Mouse (Mus musculus): ENCODE data around the gene Slc8b1. TPM values are rescaled to one million over a fixed set of nuclear protein-coding genes. Genes with fewer than 3 reads are reported as not detected.
A peak's percentile ranks its signal among the peaks of the same experiment; 100 is the strongest.
"Not testable (repeated sequence)": the region's sequence is repeated elsewhere in the genome, so short reads cannot be mapped to it uniquely, and the experiment has no call there.

The Slc8b1 gene
- total RNA-seq, 4 experiments from 2014 or later = 6.0 to 10.7 (median 6.5) TPM

GRCm38 (mm10) chr5:120495703-120496226 is 15.2 kb upstream of the Slc8b1 start:
- DNase-seq (ENCODE audit: low spot score in 2 of 2) = no peak

DNA sequence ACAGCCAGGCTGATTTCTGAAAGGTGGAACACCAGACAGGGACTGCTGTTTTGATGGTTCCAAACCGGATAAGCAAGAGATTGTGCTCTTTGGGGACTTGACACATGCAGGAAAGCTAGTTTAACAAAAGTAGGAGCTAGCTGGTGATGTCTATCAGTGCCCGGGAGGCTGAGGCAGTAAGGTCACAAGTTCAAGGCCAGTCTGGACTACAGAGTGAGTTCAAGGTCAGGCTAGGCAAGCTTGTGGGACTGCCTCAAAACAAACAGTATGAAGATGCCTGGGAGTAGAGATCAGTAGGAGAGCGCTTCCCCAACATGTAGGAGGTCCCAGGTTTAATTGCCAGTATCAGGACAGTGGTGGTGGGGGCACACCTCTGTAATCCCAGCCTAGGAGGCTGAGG is 13.9 kb upstream of the Slc8b1 start:
- DNase-seq (ENCODE audit: low spot score in 2 of 2) = no peak

GRCm38 (mm10) chr5:120499202-120499601 is 11.8 kb upstream of the Slc8b1 start:
- DNase-seq (ENCODE audit: low spot score in 2 of 2) = no peak

GRCm38 (mm10) chr5:120500609-120501008 is 10.4 kb upstream of the Slc8b1 start:
- DNase-seq (ENCODE audit: low spot score in 2 of 2) = not testable (repeated sequence)

- no peak for DNase-seq (ENCODE audit: low spot score in 2 of 2)
These were observed 8.8 kb upstream of the Slc8b1 start for GRCm38 (mm10) chr5:120502147-120502621.

DNA sequence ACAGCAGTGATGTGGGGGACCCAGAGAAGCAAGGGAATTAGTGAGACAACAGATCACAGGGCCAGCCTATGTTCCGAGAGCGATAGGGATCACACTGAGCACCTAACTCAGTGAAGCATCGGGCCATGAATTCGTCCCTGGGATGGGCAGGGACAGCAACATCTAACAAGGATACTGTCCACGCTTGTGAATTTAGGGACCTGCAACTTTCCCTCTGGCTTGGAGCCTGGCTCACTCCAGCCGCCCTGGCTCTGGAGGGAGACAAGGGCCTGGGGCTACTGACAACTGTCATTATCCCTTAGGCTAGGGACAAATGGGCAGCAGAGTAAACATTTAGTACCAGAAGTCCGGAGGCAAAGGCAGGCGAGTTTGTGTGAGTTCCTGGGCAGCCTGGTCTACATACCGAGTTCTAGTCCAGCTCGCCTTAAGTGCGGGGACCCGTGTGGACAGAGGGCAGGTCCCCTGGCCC is 8.3 kb upstream of the Slc8b1 start:
- DNase-seq (ENCODE audit: low spot score in 2 of 2) = no peak

GRCm38 (mm10) chr5:120503144-120503795 is 7.7 kb upstream of the Slc8b1 start, which contains the start of gene Plbd2:
Plbd2 (minus strand) TSS chr5:120503625.
- peak; percentile 37 to 69 for DNase-seq (ENCODE audit: low spot score in 2 of 2)

DNA sequence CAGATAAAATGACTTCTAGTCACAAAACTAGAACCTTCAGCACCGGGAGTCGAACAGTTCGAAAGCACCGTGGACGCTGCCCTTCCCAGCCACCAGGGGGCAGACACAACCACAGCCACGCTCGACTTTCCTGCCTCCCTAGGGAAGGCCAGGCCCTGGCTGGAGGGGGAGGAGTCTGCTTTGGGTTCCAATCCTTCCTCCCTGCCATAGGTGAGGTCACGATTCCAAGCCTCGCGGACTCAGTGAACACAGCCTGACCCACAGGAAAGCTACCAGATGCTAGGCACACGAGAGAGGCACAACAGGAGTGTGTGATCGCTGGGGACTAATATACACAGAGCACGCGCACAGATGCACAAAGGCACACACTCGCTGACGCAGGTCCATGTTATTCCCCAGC is 5.6 kb upstream of the Slc8b1 start:
- peak; percentile 73 to 78 for DNase-seq (ENCODE audit: low spot score in 2 of 2)

GRCm38 (mm10) chr5:120505781-120506180 is 5.2 kb upstream of the Slc8b1 start:
- DNase-seq (ENCODE audit: low spot score in 2 of 2) = no peak

GRCm38 (mm10) chr5:120506490-120506889 is 4.5 kb upstream of the Slc8b1 start:
- DNase-seq (ENCODE audit: low spot score in 2 of 2) = no peak

DNA sequence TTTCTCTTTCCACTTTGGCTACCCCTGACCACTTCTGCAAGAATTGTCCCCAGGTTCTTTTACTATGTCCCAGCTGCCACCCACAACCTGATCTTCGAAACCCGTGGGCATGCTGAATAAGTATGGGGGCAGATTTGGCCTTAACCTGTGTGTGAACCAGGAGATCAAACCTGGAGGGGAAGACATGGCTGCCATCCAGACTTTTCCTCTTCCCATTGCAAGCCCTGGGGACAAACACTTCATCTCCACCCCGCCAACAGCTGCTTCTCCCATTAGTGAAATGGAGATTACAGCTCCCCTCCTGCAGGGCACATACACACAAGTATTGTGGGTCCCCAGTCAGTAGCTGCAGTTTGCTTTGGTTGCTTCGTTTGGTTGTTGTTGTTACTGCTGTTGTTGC is 3.7 kb upstream of the Slc8b1 start:
- no peak for DNase-seq (ENCODE audit: low spot score in 2 of 2)

DNA sequence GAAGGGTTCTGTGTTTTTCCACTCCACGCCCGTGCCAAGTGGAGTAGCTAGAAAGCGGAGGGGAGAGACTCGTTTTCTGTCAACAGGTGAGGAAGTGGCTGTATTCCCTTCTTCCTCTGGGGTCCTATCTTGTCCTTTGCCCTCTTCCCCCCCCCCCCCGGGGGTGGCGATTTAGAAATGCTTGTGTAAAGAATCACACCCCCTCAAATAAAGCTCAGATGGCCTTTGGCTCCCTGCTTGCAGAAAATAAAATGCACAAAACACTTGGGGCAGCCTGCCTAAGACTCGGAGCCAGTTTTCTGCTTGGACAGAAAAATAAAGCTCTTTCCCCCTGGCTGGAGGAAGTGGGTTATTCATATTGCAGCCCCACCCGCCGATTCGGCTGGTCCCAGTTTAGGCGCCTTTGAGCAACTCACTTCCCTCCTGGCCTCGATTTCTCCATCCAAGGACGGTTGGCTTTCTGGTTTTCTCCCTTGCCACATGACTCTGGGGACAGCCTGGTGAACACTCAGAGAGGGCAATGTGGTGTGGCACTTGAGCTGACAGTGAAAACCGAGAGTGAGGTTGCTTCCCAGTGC is 764 bp downstream of the Slc8b1 start:
- no peak for DNase-seq (ENCODE audit: low spot score in 2 of 2)

DNA sequence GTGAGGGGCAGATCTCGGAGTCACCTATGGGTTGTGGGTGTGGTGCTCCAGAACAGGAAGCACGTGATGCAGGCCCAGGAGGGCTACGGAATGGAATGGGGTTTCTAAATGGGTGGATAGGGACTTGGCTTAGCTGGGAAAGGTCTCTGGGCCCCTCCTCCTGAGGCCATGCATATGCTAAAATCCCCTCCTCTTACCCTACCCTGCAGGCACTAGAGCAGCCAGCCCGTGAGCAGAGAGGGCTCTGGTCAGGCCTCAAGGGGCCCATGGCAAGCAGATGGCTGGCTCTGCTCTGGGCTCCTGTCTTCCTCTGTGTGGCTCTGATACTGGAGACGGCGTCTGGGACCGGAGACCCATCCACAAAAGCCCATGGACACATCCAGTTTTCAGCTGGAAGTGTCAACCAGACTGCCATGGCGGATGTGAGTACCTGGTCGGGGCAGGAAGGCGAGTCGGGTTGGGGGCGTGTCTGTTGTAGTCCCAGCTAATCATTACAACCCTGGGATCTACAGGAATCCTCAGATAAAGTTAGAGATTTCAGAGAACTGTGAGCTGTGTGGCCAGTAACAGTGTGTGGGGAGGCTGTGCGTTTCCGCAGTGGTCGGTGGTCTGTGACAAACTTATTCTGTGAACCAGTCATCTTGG is 2.1 kb downstream of the Slc8b1 start:
- no peak for DNase-seq (ENCODE audit: low spot score in 2 of 2)

DNA sequence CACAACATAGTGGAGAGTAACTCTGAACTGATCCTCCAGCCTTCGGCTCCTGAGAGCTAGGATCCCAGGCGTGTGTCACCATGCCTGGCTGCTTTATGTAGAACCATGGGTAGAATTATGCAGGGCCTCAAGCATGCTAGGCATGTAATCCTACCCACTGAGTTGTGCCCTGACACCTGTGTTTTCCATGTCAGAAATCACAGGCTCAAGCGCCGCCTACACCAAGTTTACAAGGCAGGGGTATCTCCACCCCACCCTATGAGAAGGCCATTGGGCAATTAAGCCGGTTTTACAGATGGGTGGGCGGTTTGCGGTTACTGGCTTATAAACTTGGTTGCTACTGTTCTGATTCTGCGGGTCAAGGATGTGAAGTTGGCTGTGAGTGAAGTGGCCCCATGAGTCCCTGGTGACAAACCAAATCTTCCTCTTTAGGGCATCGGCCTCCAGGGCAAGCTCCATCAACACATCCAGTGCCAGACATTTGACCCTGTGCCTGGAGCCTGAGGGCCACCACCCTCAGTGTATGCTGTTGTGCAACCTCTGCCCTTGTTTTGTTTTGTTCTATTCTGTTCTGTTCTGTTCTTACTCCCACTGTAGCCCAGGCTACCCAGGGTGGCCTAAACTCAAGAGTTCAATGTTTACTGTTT is 3.2 kb downstream of the Slc8b1 start:
- DNase-seq (ENCODE audit: low spot score in 2 of 2) = no peak

GRCm38 (mm10) chr5:120514754-120515153 is 3.8 kb downstream of the Slc8b1 start:
- no peak for DNase-seq (ENCODE audit: low spot score in 2 of 2)

- DNase-seq (ENCODE audit: low spot score in 2 of 2) = no peak
These were observed 4.5 kb downstream of the Slc8b1 start for GRCm38 (mm10) chr5:120515451-120515850.

GRCm38 (mm10) chr5:120516221-120516984 is 5.4 kb downstream of the Slc8b1 start:
- DNase-seq (ENCODE audit: low spot score in 2 of 2) = no peak

DNA sequence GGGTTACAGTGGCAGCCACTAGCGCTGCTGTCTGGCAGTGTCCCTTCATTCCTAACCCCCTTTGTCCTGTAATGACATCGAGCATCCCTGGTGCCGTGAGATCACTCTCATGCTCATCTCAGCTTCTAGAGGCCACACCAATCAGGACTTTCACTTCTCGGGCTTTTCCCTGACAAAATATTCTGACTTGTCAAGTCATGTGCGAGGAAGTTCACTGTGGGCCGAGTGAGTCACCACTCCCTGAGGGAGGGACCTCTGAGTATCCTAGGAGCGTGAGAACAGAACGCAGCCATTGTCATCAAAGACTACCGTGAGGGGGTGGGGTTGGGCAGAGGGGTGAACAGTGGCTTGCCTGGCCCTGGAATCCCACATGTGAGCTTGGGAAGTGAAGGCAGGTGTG is 6.6 kb downstream of the Slc8b1 start:
- peak; percentile 52 to 67 for DNase-seq (ENCODE audit: low spot score in 2 of 2)

- DNase-seq (ENCODE audit: low spot score in 2 of 2) = no peak
These were observed 11.7 kb downstream of the Slc8b1 start for GRCm38 (mm10) chr5:120522649-120523048.

- DNase-seq (ENCODE audit: low spot score in 2 of 2) = no peak
These were observed 13.8 kb downstream of the Slc8b1 start for GRCm38 (mm10) chr5:120524736-120525135.

DNA sequence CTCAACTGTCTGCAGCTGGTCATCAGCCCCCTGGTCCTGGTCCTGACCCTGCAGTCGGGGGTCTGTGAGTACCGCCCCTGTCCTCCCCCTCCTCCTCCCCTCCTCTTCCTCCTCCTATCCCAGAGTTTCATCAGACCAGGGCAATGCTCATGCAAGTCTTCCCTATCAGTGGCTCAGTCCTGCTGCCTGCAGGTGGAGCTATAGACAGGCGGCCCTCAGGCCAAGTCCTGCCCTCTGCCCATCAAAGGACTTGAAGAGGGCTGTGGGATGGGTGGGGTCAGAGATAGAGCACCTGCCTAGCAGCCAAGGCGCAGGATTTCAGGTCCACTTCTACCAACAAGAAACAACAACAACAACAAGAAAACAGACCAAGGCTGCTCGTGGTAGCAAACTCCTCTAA is 14.8 kb downstream of the Slc8b1 start:
- DNase-seq (ENCODE audit: low spot score in 2 of 2) = no peak
